Mouse (Mus musculus): ENCODE measurements at regions not wholly inside any gene's neighbourhood (a gene's known extent, or its start where the extent isn't known, plus 50 kb on each side); places are given as distances from the start of the nearest gene placed in this dataset.
A peak's percentile ranks its signal among the peaks of the same experiment; 100 is the strongest.

DNA sequence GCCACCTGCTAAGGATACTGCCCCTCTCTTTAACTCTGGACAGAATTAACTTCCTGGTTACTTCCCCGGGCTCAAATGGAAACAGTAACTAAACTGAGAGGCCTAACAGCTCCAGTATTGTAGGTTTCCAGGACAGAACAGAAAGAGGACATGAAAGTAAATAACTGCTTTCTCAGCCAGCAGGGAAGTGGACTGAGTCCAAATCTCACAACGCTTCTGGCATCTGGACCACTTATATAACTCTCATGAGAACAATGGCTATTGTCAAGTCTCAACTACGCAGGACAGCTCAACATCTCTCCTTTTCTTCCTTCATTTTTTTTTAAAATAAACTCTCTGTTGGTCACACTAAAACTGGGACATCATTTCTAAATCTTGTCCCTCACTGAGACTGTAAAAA lies 594.8 kb downstream of the Rapgef2 start:
- no peaks in the 10 kb centered on the region for H3K36me3 ChIP-seq
- H3K27me3 ChIP-seq, result no peaks in the 10 kb centered on the region
- no peaks in the 10 kb centered on the region for H3K9me3 ChIP-seq
- H3K4me1 ChIP-seq (replicated peaks), result peaks cover 7% of the 10 kb centered on the region
- WGBS, result 24% methylated on average over 3 of the region's 3 CpGs
- no peak overlapping the region for H3K9ac ChIP-seq
- H3K27ac ChIP-seq (replicated peaks), result peak overlapping the region; percentile 49; the same call in 1 of the 2 replicates
- no peak overlapping the region for H3K4me3 ChIP-seq
- no peak for ATAC-seq (ENCODE audit: low read depth)
- H3K4me2 ChIP-seq, result no peak overlapping the region

DNA sequence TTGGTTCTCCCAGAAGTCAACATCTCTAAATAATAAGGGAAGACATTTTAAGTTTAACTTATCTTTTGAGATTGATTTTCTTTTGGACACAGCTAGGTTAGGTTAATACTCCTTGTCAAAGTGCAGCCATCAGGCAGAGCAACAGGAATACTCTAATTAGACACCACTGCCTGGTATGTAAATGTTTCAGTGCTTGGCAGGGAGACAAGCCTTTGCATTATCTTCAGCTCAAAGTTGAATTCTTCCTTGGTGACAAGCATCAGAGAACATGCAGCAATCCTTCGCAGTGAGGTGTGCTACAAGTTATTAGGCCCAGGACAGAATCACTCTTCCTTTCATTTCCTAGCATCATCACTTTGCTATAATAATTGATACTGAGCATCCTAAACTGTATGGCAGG lies 608.7 kb downstream of the Rapgef2 start:
- no peaks in the 10 kb centered on the region for H3K27me3 ChIP-seq
- H3K9ac ChIP-seq, result no peak overlapping the region
- H3K4me2 ChIP-seq, result no peak overlapping the region
- no peak overlapping the region for H3K27ac ChIP-seq (replicated peaks)
- no peak for ATAC-seq (ENCODE audit: low read depth)
- H3K36me3 ChIP-seq, result no peaks in the 10 kb centered on the region
- H3K4me3 ChIP-seq, result no peak overlapping the region
- no peaks in the 10 kb centered on the region for H3K9me3 ChIP-seq
- 74% methylated on average over 1 of the region's 1 CpGs for WGBS
- H3K4me1 ChIP-seq (replicated peaks), result no peaks in the 10 kb centered on the region

DNA sequence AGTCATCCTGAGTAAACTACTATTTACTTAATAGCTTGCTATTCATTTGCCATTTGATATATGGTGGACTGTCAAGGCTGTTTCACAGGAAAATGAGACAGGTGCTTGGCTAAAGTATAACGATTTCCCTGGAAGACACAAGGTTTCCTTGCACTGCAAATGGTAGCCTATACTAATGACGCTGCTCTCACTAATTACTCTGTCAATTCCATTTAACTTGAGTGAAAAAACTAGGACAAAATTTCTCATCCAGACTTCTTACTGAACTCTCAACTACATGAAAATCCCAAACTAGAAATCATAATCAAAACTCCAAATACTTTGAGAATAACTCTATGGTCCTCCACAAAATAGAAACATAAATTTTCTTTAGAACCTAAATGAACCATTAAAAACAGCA lies 609.5 kb downstream of the Rapgef2 start:
- ATAC-seq (ENCODE audit: low read depth), result no peak

DNA sequence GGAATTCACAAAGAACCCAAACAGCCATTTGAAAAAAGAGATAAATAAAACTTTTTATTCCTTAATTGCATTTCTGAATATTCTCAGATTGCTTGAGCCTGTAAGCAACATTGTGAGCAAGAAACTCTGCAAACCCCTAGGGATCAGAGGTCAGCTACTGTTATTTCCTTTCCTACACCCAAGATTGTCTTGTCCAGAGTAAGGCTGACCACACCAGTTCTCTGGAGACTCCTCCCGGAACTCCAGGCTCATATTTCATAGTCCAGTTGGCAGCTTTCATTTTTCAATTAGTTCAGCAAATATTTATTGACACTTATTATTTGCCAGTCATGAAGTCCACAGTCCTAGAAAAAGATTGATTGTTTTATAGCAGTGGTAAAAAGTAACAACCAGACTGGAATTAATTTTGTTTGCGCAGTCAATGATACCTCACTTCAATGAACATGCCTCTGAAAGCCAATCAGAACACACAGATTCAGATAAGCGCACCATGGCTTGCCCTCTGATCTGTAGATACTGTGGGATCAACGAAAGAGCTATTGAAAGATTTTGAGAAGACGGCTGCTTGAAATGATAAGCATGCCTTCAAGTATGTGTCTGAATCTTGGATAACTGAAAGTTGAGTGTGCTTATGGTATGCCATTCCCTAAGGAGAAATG lies 611.7 kb downstream of the Rapgef2 start:
- WGBS, result 72% methylated on average over 5 of the region's 5 CpGs

More for the DNA sequence above, 609.5 kb downstream of the Rapgef2 start:
- H3K9ac ChIP-seq, result no peak overlapping the region
- WGBS, result 91% methylated on average over 2 of the region's 2 CpGs
- H3K4me3 ChIP-seq, result no peak overlapping the region
- H3K4me1 ChIP-seq (replicated peaks), result no peaks in the 10 kb centered on the region
- no peaks in the 10 kb centered on the region for H3K27me3 ChIP-seq
- H3K9me3 ChIP-seq, result no peaks in the 10 kb centered on the region
- H3K36me3 ChIP-seq, result no peaks in the 10 kb centered on the region
- no peak overlapping the region for H3K27ac ChIP-seq (replicated peaks)
- no peak overlapping the region for H3K4me2 ChIP-seq

DNA sequence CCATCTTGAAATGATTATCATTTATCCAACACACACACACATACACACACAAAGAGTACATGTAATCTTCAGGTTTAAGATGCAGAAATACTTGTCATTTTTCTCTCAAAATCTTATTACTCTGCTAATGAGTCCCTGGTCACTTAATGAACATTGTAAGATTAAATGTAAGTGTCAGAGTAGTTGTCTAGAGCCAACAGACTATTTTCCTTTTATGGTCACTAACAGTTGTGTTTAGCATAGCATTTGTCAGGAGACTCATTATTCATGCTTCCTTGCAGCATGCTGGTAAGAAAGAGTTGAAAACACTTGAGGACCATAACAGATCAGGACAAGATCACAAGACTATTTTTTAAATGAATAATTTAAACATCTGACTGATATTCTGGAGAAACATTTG lies 618.3 kb downstream of the Rapgef2 start:
- Histone ChIP-seq H3K4me1 (replicated peaks) (no peaks in the 10 kb centered on the region), H3K36me3 (no peaks in the 10 kb centered on the region), H3K9me3 (no peaks in the 10 kb centered on the region), H3K27ac (replicated peaks) (no peak overlapping the region), H3K9ac (no peak overlapping the region), H3K4me3 (no peak overlapping the region), H3K27me3 (no peaks in the 10 kb centered on the region), H3K4me2 (no peak overlapping the region)
- ATAC-seq (ENCODE audit: low read depth), result no peak

More for the DNA sequence above, 611.7 kb downstream of the Rapgef2 start:
- H3K4me2 ChIP-seq, result no peak overlapping the region
- no peak overlapping the region for H3K4me3 ChIP-seq
- no peak overlapping the region for H3K27ac ChIP-seq (replicated peaks)
- H3K9me3 ChIP-seq, result no peaks in the 10 kb centered on the region
- no peaks in the 10 kb centered on the region for H3K27me3 ChIP-seq
- H3K36me3 ChIP-seq, result no peaks in the 10 kb centered on the region
- H3K4me1 ChIP-seq (replicated peaks), result no peaks in the 10 kb centered on the region
- ATAC-seq (ENCODE audit: low read depth), result no peak
- H3K9ac ChIP-seq, result no peak overlapping the region

DNA sequence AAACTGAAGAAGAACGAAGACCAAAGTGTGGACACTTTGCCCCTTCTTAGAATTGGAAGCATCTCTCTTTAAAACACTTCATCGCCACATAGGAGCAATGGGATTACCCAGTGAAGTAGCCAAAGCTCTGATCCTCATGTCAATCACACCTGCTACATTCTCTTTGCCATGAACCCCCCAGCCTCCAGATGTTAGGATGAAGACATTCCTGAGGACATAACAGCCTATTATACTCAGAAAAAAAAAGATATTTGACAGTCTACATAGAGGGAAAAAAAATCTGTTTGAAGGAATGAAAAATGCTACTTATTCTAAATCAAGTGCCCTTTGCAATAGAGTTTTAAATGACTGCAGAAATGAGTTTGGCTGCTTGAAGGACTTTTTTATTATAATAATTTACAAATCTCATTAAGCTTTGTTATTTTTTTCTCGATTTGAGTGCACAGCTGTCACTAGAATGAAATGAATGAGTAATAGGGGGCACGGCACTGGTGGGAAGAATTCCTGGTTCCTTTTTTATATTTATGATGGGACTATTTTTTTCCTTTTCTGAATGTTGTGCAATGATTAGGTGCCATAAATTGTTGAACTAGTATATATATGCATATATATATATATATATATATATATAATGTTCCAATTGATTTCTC lies 618.8 kb downstream of the Rapgef2 start:
- H3K4me1 ChIP-seq (replicated peaks), result no peaks in the 10 kb centered on the region
- no peak overlapping the region for H3K4me2 ChIP-seq
- H3K9ac ChIP-seq, result no peak overlapping the region
- no peak overlapping the region for H3K27ac ChIP-seq (replicated peaks)
- no peaks in the 10 kb centered on the region for H3K9me3 ChIP-seq
- H3K36me3 ChIP-seq, result no peaks in the 10 kb centered on the region
- WGBS, result 78% methylated on average over 4 of the region's 4 CpGs
- no peaks in the 10 kb centered on the region for H3K27me3 ChIP-seq
- H3K4me3 ChIP-seq, result no peak overlapping the region
- no peak for ATAC-seq (ENCODE audit: low read depth)

DNA sequence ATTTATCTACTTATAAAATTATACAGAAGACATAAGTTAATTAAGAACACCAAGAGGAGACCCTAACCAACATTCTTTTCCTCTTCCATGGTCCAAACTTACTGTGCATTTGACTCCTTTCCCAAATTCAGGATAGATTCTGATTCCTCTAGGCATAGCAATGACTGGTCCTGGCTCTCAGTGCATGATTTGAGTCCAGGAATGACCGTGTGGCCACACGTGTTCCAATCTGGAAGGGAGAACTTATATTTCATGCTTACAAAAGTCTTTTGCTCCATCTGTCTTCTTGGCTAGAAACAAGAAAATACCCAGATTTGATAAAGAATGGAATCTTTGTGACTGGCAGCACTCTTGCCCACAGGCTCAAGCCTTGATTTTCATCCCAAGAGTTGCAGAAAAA lies 638.2 kb downstream of the Rapgef2 start:
- H3K36me3 ChIP-seq, result no peaks in the 10 kb centered on the region
- no peak overlapping the region for H3K9ac ChIP-seq
- H3K4me1 ChIP-seq (replicated peaks), result no peaks in the 10 kb centered on the region
- no peak overlapping the region for H3K4me2 ChIP-seq
- H3K27ac ChIP-seq (replicated peaks), result no peak overlapping the region
- H3K27me3 ChIP-seq, result no peaks in the 10 kb centered on the region
- H3K4me3 ChIP-seq, result no peak overlapping the region
- ATAC-seq (ENCODE audit: low read depth), result no peak
- WGBS, result 89% methylated on average over 2 of the region's 2 CpGs
- H3K9me3 ChIP-seq, result no peaks in the 10 kb centered on the region

DNA sequence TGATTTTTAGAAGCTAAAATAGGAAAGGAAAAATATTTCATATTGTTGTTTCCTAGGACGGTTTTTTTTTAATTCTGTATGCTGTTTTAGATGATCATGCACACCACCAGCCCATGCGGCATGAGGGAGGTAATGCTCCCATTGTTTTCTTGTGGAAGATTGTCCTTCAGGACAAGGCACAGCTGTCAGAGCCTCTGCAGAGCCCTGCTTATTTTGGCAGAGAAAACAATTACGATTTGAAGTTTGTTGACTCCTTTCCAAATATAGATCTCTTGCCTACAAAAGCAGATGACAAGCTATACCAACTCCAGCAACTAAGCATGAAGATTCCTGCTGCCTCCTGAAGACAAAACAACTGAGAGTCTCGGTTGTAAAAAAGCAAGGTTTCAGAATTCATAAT lies 650.9 kb downstream of the Rapgef2 start:
- Histone ChIP-seq H3K27ac (replicated peaks) (no peak overlapping the region), H3K9me3 (no peaks in the 10 kb centered on the region; the same call in 1 of the 2 replicates), H3K36me3 (no peaks in the 10 kb centered on the region), H3K27me3 (no peaks in the 10 kb centered on the region), H3K4me3 (no peak overlapping the region), H3K9ac (no peak overlapping the region), H3K4me2 (no peak overlapping the region), H3K4me1 (replicated peaks) (no peaks in the 10 kb centered on the region)
- WGBS, result 68% methylated on average over 4 of the region's 4 CpGs
- no peak for ATAC-seq (ENCODE audit: low read depth)

DNA sequence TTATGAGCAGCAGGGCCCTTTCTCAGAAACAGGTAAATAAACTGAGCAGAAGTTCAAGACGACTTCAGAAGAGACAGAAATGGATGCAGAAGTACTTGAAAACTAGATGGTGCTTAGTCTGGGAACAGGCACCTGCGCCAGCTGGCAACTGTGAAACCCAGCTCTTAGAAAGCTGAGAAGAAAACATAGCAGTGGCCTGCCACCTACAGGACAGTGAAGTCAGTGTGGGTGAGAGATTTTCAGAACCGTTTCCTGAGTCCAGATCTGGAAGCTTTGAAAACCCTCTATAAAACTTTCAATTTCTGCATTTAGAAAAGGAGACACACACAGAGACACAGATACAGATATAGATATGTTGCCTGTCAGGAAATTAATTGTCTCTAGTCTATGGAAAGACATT lies 667.4 kb downstream of the Rapgef2 start:
- Histone ChIP-seq H3K4me2 (no peak overlapping the region), H3K36me3 (no peaks in the 10 kb centered on the region), H3K4me1 (replicated peaks) (no peaks in the 10 kb centered on the region), H3K27ac (replicated peaks) (no peak overlapping the region), H3K4me3 (no peak overlapping the region), H3K9me3 (no peaks in the 10 kb centered on the region), H3K27me3 (no peaks in the 10 kb centered on the region), H3K9ac (no peak overlapping the region)
- ATAC-seq (ENCODE audit: low read depth), result no peak
- 42% methylated on average over 3 of the region's 3 CpGs for WGBS

DNA sequence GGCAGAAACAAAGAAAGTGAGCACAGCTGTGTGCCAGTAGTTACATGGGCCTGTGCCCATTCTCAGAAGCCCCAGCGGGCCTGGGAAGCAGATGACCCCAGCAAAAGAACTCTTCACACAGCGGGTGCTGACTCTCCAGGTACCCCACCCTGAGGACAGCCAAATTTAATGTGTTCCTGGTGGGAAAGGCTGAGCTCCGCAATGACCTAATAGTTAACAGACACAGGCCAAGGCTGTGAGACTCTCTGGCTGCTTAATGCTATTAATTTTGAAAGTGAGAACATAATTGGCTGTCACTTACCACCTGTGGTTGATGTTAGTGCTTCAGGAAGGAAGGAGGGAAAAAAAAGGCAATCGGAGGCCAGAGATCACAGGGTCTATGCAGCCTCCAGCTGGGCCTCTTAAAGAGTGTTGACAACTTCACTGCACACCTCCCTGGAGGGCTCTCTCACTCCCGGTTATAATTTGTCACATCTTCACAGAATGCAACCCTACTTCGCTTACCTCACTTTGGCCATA lies 691.5 kb downstream of the Rapgef2 start:
- H3K9me3 ChIP-seq, result no peaks in the 10 kb centered on the region
- 0 out of 2 replicates have a peak overlapping the region, but pooled peaks have one; percentile 18 for H3K27ac ChIP-seq (replicated peaks)
- H3K4me3 ChIP-seq, result no peak overlapping the region
- ATAC-seq (ENCODE audit: low read depth), result peak; percentile 72
- WGBS, result 11% methylated on average over 6 of the region's 6 CpGs
- H3K9ac ChIP-seq, result no peak overlapping the region
- H3K4me1 ChIP-seq (replicated peaks), result peaks cover 12% of the 10 kb centered on the region
- peak overlapping the region; percentile 11; the same call in 1 of the 2 replicates for H3K4me2 ChIP-seq
- no peaks in the 10 kb centered on the region for H3K36me3 ChIP-seq
- no peaks in the 10 kb centered on the region for H3K27me3 ChIP-seq

DNA sequence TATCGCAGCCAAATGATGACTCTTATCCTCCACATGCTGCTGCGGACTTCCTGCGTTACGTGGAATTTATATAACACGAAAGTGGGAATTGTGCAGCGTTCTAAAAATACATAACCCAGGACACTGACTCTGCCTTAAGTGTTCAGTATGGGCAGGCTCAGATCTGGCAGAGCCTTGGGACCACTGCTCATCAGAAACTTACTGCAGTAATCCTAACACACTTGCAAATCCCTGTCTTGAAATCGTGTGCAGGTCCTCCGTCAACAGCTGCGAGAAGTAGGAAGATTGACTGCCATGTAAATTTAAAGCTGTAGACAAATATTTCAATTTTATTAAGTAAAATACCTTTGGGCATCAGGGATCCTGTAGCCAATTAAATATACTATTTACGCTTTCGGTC lies 692.0 kb downstream of the Rapgef2 start:
- Histone ChIP-seq H3K4me2 (no peak overlapping the region; the same call in 1 of the 2 replicates), H3K4me3 (no peak overlapping the region), H3K4me1 (replicated peaks) (peaks cover 12% of the 10 kb centered on the region), H3K27ac (replicated peaks) (no peak overlapping the region), H3K27me3 (no peaks in the 10 kb centered on the region), H3K9me3 (no peaks in the 10 kb centered on the region), H3K9ac (no peak overlapping the region), H3K36me3 (no peaks in the 10 kb centered on the region)
- ATAC-seq (ENCODE audit: low read depth), result peak; percentile 63
- WGBS, result 65% methylated on average over 11 of the region's 11 CpGs

DNA sequence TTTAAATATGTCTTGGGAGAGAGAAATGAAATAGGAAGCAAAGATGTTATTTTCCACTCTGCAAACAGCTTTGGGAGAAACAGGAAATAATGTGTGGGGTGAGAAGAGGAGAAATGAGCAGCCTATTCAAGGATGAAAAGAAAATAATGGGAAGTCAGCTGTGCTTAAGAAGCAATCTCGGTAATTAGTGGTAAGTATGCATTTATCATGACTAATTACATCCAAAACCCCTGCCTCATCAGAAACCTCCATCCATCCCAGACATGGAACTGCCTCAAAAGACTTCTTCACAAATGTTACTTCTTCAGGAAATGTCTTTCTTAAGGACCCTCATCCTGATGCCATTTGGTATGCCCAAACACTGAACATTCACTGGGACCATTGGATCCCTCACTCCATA lies 699.7 kb downstream of the Rapgef2 start:
- Histone ChIP-seq H3K4me2 (no peak overlapping the region), H3K27ac (replicated peaks) (no peak overlapping the region), H3K36me3 (no peaks in the 10 kb centered on the region), H3K27me3 (no peaks in the 10 kb centered on the region), H3K4me1 (replicated peaks) (no peaks in the 10 kb centered on the region; the same call in 1 of the 2 replicates), H3K4me3 (no peak overlapping the region), H3K9ac (no peak overlapping the region), H3K9me3 (no peaks in the 10 kb centered on the region)
- no peak for ATAC-seq (ENCODE audit: low read depth)
- WGBS, result 73% methylated on average over 1 of the region's 1 CpGs
